Mouse (Mus musculus) hematopoietic stem cell, adult 5-6 weeks (primary cell): ENCODE measurements around the gene Iqcm. TPM values are rescaled to one million over a fixed set of nuclear protein-coding genes. Genes with fewer than 3 reads are reported as not detected.

Experiments
- total RNA-seq: library from RNA; stranded (forward); fragments of 172-1452, 232-1000 nt; gene quantifications from 2 replicates; pipeline ENCODE4 v1.2.3, GENCODE M21; 2017

Gene Iqcm
- total RNA-seq, 1 experiment from 2014 or later, result not detected

Other genes with a start within 250 kb of the Iqcm start
- gene Rasd2, start 234.8 kb upstream of the Iqcm start, total RNA-seq, result 0.15 TPM in 1 of 2 replicates, not detected in the other
- gene Gm10358, start 42.1 kb upstream of the Iqcm start, total RNA-seq, result 0.25 TPM in 1 of 2 replicates, not detected in the other